Comparison of ENCODE assay signal across 12 mouse cellular contexts in the genomic region with DNA sequence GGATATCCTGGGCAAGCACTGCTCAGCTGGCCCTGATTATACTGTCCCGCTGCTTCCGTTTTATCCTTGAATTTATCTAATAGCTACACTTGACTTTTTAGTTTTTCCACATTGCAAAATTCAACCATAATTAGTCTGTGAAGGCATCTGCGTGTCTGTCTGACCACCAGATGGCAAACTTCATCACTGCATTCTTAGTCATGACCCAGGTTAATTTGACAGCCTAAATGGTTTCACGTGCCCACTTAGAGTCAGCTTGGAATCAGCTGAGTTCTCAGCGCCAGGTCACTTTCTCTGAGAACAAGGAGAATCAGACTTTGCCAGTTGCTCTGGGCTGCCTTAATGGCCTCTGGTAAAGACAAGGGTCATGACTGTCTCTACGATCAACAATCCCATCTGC.
DNase-seq lines count a peak whose midpoint lies in the region; ATAC-seq and TF ChIP-seq lines count a peak whose summit lies in the region.
"Had no signal": no experiment of that assay in that cellular context is flagged by ENCODE, and none has a peak within 500 bp of the region (broad histone marks: within the 10 kb centered on the region; RNA-seq: fewer than 3 reads in every experiment).

No protein-coding gene starts in this region.

- no peak for TF ChIP-seq EP300 in heart, postnatal 0 days (IDR thresholded peaks at IDR 0.05; ENCODE audit: low read depth)

- peak; percentile 65 for TF ChIP-seq CTCF in heart, postnatal 0 days (IDR thresholded peaks at IDR 0.05; ENCODE audit: low read depth)
- TF ChIP-seq CTCF in cortical plate, adult 2 months (IDR thresholded peaks at IDR 0.05; ENCODE audit: extremely low read depth, insufficient read depth, low read length): peak; percentile 25; the same call in 1 of the 2 replicates

- TF ChIP-seq POLR2A in cortical plate, adult 2 months (IDR thresholded peaks at IDR 0.05; ENCODE audit: extremely low read depth, insufficient read depth, low read length): no peak

- no peaks in the 10 kb centered on the region for H3K4me1 ChIP-seq in heart, postnatal 0 days (ENCODE audit: control insufficient read depth, insufficient read depth)
- no peaks in the 10 kb centered on the region for H3K4me1 ChIP-seq in cortical plate, adult 2 months (ENCODE audit: control insufficient read depth, insufficient read depth, low read length)
- H3K4me1 ChIP-seq: embryonic facial prominence, embryonic 13.5 days had no signal

- peak; percentile 11 for DNase-seq in heart, postnatal 0 days (ENCODE audit: low spot score)
- no peak for DNase-seq in heart, postnatal 36 days
- peak; percentile 13 to 41 for DNase-seq in lung, adult 18-20 months
- no peak for DNase-seq in lung, postnatal 4 days
- DNase-seq in lung, postnatal 36 days: peak; percentile 68
- no peak for DNase-seq in urinary bladder, postnatal 14 days (ENCODE audit: low spot score)
- DNase-seq in gastrocnemius, postnatal 14 days: no peak
- DNase-seq: adrenal gland, postnatal 36 days; layer of hippocampus, postnatal 36 days had no signal

- intact Hi-C loops in heart, postnatal 36 days (cut with DNase I): loop anchor here (2.0 kb wide), 1 partner anchor 552 kb away; no protein-coding TSS in a partner anchor
- intact Hi-C loops in gastrocnemius, postnatal 14 days (cut with DNase I; ENCODE audit: low total_unique reads): loop anchor here (10.0 kb wide), 1 partner anchor 548 kb away; no protein-coding TSS in a partner anchor

- no peak overlapping the region for H3K27ac ChIP-seq in heart, postnatal 0 days (ENCODE audit: low read depth)
- no peak overlapping the region for H3K27ac ChIP-seq in cortical plate, adult 2 months (ENCODE audit: insufficient read depth, low read length)
- H3K27ac ChIP-seq: embryonic facial prominence, embryonic 13.5 days; neural tube, embryonic 15.5 days had no signal

- H3K27me3 ChIP-seq in heart, postnatal 0 days (ENCODE audit: control insufficient read depth, insufficient read depth, low read length): no peaks in the 10 kb centered on the region
- H3K27me3 ChIP-seq: embryonic facial prominence, embryonic 13.5 days; neural tube, embryonic 15.5 days had no signal

- 54% methylated on average over 6 of the region's 6 CpGs for WGBS in heart, postnatal 0 days

- H3K36me3 ChIP-seq in heart, postnatal 0 days (replicated peaks; ENCODE audit: control insufficient read depth, insufficient read depth, low read length): no peaks in the 10 kb centered on the region
- H3K36me3 ChIP-seq: neural tube, embryonic 15.5 days had no signal

- no peak overlapping the region for H3K4me3 ChIP-seq in heart, postnatal 0 days (ENCODE audit: low read depth, low read length)
- H3K4me3 ChIP-seq in cortical plate, adult 2 months (ENCODE audit: insufficient read depth, low read length): no peak overlapping the region
- H3K4me3 ChIP-seq: embryonic facial prominence, embryonic 13.5 days; neural tube, embryonic 15.5 days had no signal

- H3K4me2 ChIP-seq in heart, postnatal 0 days (ENCODE audit: low read depth, low read length): no peak overlapping the region
- H3K4me2 ChIP-seq: embryonic facial prominence, embryonic 13.5 days; neural tube, embryonic 15.5 days had no signal

- ATAC-seq in heart, postnatal 0 days (ENCODE audit: insufficient read depth, low read depth): peak; percentile 33; the same call in 1 of the 2 replicates

- H3K9me3 ChIP-seq in heart, postnatal 0 days (replicated peaks; ENCODE audit: control insufficient read depth, low read length): 0 out of 2 replicates have a peak, but pooled peaks cover 7% of the 10 kb centered on the region
- H3K9me3 ChIP-seq: neural tube, embryonic 15.5 days had no signal

- no peak overlapping the region for H3K9ac ChIP-seq in heart, postnatal 0 days (replicated peaks; ENCODE audit: low read depth, low read length)
- H3K9ac ChIP-seq: embryonic facial prominence, embryonic 13.5 days; neural tube, embryonic 15.5 days had no signal

Comparison
In these comparisons a context has a peak if more than half of its experiments do, and no peak if none do; other contexts are left out.
1. DNase-seq: peak in heart, postnatal 0 days (single experiment), lung, adult 18-20 months (2 of 2) and lung, postnatal 36 days (single experiment); none in heart, postnatal 36 days (0 of 2), lung, postnatal 4 days (0 of 2), urinary bladder, postnatal 14 days (single experiment) and gastrocnemius, postnatal 14 days (single experiment).